Mouse (Mus musculus): ENCODE measurements around the gene Nfkbie. TPM values are rescaled to one million over a fixed set of nuclear protein-coding genes. Genes with fewer than 3 reads are reported as not detected.

Gene Nfkbie
- total and polyA plus RNA-seq, 3 experiments, result 78.7 to 136 (median 90.0) TPM

- H3K27me3 ChIP-seq (replicated peaks), result no peaks in the 10 kb centered on the region
- TF ChIP-seq MEF2A (IDR thresholded peaks at IDR 0.05; ENCODE audit: borderline replicate concordance, low read depth, low read length) (no peak), EP300 (IDR thresholded peaks at IDR 0.05; ENCODE audit: low read length) (no peak), RAD21 (IDR thresholded peaks at IDR 0.05; ENCODE audit: low read depth, low read length) (no peak), CHD1 (IDR thresholded peaks at IDR 0.05; ENCODE audit: low read depth, low read length) (no peak), USF2 (conservative IDR thresholded peaks at IDR 0.05; ENCODE audit: low read depth, low read length) (no peak), ETS1 (conservative IDR thresholded peaks at IDR 0.05; ENCODE audit: low read depth, low read length) (no peak), IRF4 (IDR thresholded peaks at IDR 0.05; ENCODE audit: low read depth, low read length) (no peak), NELFE (IDR thresholded peaks at IDR 0.05; ENCODE audit: low read depth, low read length) (no peak), UBTF (IDR thresholded peaks at IDR 0.05; ENCODE audit: low read depth, low read length) (no peak), CTCF (conservative IDR thresholded peaks at IDR 0.05 in 1 of 2, IDR thresholded peaks at IDR 0.05 in 1 of 2; ENCODE audit: low read depth in 2 of 2, low read length in 2 of 2) (no peak), JUND (conservative IDR thresholded peaks at IDR 0.05; ENCODE audit: low read depth, low read length) (no peak), NRF1 (IDR thresholded peaks at IDR 0.05; ENCODE audit: low read depth, low read length) (no peak), SMC3 (IDR thresholded peaks at IDR 0.05; ENCODE audit: low read depth, low read length) (no peak), GABPA (IDR thresholded peaks at IDR 0.05; ENCODE audit: insufficient replicate concordance, low read depth, low read length) (no peak), USF1 (IDR thresholded peaks at IDR 0.05; ENCODE audit: low read depth, low read length) (no peak), RCOR1 (conservative IDR thresholded peaks at IDR 0.05; ENCODE audit: low read depth, low read length) (no peak), POLR2AphosphoS2 (IDR thresholded peaks at IDR 0.05; ENCODE audit: low read depth, low read length) (no peak), MYC (IDR thresholded peaks at IDR 0.05; ENCODE audit: low read depth, low read length) (no peak)
- no peak overlapping the region for H3K9ac ChIP-seq (ENCODE audit: insufficient read depth, low read depth)
- in situ Hi-C loops (cut with MboI; ENCODE audit: low pct_ligation_motif_present, low pct_unique_long_range_greater_than_20kb, low sequenced_read_pairs), result loop anchor here (5.0 kb wide), 1 partner anchor 37 kb away; no protein-coding TSS in a partner anchor
- peaks cover 55 to 89% of the 10 kb centered on the region in 2 experiments for H3K36me3 ChIP-seq (replicated peaks in 1 of 2; ENCODE audit: control insufficient read depth in 1 of 2, insufficient read depth in 1 of 2, low read length in 1 of 2)
- no peaks in the 10 kb centered on the region for H3K4me1 ChIP-seq (ENCODE audit: control insufficient read depth in 1 of 2, insufficient read depth in 2 of 2)
- dilution Hi-C loops (cut with MboI; ENCODE audit: extremely low pct_ligation_motif_present, extremely low pct_unique_long_range_greater_than_20kb, low sequenced_read_pairs), result no loop called here
- no peak overlapping the region for H3K4me2 ChIP-seq (ENCODE audit: insufficient read depth, low read depth, poor library complexity, severe bottlenecking)
- H3K27ac ChIP-seq (ENCODE audit: insufficient read depth, low read depth), result no peak overlapping the region
- H3K79me2 ChIP-seq (replicated peaks; ENCODE audit: control insufficient read depth, extremely low read depth, insufficient read depth, poor library complexity, severe bottlenecking), result no peaks in the 10 kb centered on the region
- no peak overlapping the region for H3K4me3 ChIP-seq (replicated peaks in 1 of 3; ENCODE audit: low read depth in 2 of 3, low read length in 2 of 3, poor library complexity in 1 of 3)
- DNase-seq (ENCODE audit: extremely low read depth), result no peak
- H3K9me3 ChIP-seq (replicated peaks; ENCODE audit: low read length), result no peaks in the 10 kb centered on the region
Observed at GRCm38 (mm10) chr17:45515204-45515726, 40.2 kb upstream of the Nfkbie start.

GRCm38 (mm10) chr17:45515806-45516205 lies 39.7 kb upstream of the Nfkbie start:
- dilution Hi-C loops (cut with MboI; ENCODE audit: extremely low pct_ligation_motif_present, extremely low pct_unique_long_range_greater_than_20kb, low sequenced_read_pairs) (no loop called here), in situ Hi-C loops (cut with MboI; ENCODE audit: low pct_ligation_motif_present, low pct_unique_long_range_greater_than_20kb, low sequenced_read_pairs) (loop anchor here (5.0 kb wide), 1 partner anchor 36 kb away; no protein-coding TSS in a partner anchor)
- H3K4me3 ChIP-seq (replicated peaks in 1 of 3; ENCODE audit: low read depth in 2 of 3, low read length in 2 of 3, poor library complexity in 1 of 3), result no peak overlapping the region
- H3K36me3 ChIP-seq (replicated peaks in 1 of 2; ENCODE audit: control insufficient read depth in 1 of 2, insufficient read depth in 1 of 2, low read length in 1 of 2), result peaks cover 53 to 89% of the 10 kb centered on the region in 2 experiments
- no peaks in the 10 kb centered on the region for H3K9me3 ChIP-seq (replicated peaks; ENCODE audit: low read length)
- H3K27me3 ChIP-seq (replicated peaks), result no peaks in the 10 kb centered on the region
- no peak overlapping the region for H3K27ac ChIP-seq (ENCODE audit: insufficient read depth, low read depth)
- DNase-seq (ENCODE audit: extremely low read depth), result no peak
- H3K79me2 ChIP-seq (replicated peaks; ENCODE audit: control insufficient read depth, extremely low read depth, insufficient read depth, poor library complexity, severe bottlenecking), result no peaks in the 10 kb centered on the region
- TF ChIP-seq USF1 (IDR thresholded peaks at IDR 0.05; ENCODE audit: low read depth, low read length) (no peak), HCFC1 (IDR thresholded peaks at IDR 0.05; ENCODE audit: low read depth, low read length) (no peak), E2F4 (IDR thresholded peaks at IDR 0.05; ENCODE audit: insufficient replicate concordance, low read depth, low read length) (no peak)
- no peaks in the 10 kb centered on the region for H3K4me1 ChIP-seq (ENCODE audit: control insufficient read depth in 1 of 2, insufficient read depth in 2 of 2)
- no peak overlapping the region for H3K4me2 ChIP-seq (ENCODE audit: insufficient read depth, low read depth, poor library complexity, severe bottlenecking)
- no peak overlapping the region for H3K9ac ChIP-seq (ENCODE audit: insufficient read depth, low read depth)

Data from CH12.LX (cell line).